Mouse (Mus musculus) T-helper 1 cell (primary cell): Measurements from ENCODE around the gene Slc34a3.
"Not testable (repeated sequence)": the region's sequence is repeated elsewhere in the genome, so short reads cannot be mapped to it uniquely, and the experiment has no call there.

ENCODE experiments used
- in situ Hi-C: fragments of 300-600 bp; cut with MboI, MseI; formaldehyde crosslinking; loops from one replicate; pipeline ENCODE4 v1.15.1; 2025; ENCODE audit warnings: high pct_unique_total_duplicates

The Slc34a3 gene

DNA sequence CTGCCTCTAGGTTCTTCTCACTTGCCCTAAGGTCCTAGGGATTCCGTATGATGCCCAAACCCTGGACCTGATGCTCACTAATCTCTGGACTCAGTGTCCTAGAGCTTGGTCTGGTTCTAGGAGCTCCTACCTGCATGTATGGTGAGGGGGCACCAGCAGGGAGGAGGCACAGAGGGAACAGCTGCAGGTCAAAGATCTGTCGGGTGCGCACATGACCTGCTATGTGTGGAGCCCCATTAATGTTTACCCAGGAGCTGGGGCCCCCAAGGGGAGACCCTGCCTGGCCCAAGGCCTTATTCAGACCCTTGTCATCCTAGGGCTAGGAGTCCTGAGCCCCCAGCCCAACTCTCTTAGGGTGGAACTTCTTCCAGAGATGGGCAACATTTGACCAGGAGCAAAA is at the start of gene Slc34a3:
Gene Slc34a3 (minus strand): TSS at position 315 of the 400 bp plus-strand sequence.
- in situ Hi-C loops, result no loop called here

DNA sequence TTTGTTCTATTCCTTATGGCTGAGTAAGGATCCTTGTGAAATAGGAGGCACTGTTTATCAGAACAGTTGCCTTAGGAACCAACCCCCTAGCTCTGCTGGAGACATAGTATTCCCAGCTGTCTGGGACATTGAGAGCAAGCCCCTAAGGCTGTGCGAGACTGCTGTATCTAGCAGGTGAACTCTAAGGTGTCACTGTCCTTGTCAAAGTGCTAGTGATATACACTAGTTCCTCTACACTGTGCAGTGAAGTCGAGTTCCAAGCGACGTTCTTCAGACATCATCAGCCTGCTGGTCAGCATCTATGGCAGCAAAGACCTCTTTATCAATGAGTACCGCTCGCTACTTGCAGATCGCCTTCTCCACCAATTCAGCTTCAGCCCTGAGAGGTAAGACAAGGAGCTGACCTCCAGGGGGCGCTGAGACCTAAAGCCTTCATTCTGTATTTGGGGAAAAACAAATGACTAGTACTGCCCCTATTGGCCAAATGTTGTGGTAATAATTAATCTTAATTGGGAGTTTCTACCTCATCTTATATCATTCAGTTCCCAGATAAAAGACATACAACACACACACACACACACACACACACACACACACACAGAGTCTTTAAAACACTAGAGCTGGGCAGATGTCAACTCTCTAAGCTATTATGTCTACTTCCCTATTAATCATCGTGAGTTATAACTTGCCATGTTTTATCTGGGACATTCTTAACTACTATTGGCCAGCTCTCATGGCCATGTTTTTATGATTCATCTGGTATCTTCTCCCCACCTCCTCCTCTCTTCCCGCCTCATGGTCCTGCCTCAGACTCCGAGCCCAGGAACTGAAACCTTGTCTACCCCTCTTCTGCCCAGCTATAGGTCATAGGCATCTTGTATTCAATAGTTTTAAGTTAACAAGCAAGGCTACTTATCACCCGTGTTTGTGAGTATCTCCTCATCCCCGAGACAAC is 45.0 kb upstream of the Slc34a3 start:
- in situ Hi-C loops, result no loop called here

DNA sequence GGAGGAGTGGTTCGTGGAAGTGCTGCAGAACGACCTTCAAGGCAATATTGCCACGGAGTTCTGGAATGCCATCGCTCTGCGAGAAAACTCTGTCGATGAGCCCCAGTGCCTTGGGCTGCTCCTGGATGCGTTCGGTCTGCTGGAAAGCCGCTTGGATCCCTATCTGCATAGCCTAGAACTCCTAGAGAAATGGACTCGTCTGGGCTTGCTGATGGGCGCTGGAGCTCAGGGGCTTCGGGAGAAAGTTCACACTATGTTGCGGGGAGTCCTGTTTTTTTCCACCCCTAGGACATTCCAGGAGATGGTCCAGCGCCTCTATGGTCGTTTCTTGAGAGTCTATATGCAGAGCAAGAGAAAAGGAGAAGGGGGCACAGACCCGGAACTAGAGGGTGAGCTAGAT is 38.8 kb upstream of the Slc34a3 start:
- in situ Hi-C loops, result loop anchor here (5.0 kb wide), 1 partner anchor 44 kb away; the partner anchor contains the start of gene Grin1

DNA sequence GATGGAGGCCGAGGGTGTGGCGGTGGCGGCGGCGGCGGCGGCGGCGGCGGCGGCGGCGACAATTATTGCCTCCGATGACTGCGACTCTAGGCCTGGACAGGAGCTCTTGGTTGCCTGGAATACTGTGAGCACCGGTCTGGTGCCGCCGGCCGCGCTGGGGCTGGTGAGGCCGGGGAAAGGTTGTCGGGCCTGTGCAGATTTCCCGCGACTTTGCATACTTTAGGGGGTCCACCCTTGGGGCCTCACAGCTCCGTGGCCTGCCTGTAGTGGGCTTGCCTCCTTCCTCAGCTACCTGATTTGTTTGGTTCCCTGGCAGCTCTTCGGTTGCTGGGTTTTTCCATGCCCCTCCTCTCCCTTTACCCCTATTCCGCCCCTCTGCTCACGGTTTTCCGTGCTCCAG is 38.4 kb upstream of the Slc34a3 start:
- in situ Hi-C loops, result loop anchor here (5.0 kb wide), 1 partner anchor 45 kb away; the partner anchor contains the start of gene Grin1

DNA sequence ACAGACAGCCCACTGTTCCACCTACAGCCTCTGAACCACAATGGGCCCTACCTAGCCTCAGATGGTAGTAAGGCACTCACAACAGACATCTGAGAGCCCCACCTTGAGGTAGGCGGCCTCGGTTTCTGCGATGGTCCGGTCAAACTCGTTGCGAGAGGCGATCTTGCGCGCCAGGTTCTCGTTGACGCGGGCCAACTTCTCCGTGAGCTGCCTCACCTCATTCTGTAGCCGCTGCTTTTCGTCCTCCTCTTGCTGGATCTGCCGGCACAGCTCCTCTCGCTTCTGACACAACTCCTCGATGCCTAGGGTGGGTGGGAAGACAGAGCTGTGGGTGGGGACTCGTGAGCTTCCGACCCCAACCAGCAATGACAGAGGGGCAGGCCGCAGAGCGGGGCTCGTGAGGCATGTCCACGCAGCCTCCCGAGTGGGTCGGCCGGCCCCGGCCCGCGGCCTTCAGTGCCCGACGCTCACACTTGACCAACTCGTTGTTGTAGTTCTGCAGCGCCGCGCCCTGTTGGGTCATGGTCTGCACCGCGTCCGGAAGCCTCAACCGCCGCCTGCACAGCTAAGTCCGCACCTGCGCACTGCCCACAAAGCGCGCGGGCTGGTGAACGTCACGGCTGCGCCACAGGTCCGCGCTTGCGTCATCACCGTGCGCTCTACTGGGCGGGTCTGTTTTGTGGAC is 37.8 kb upstream of the Slc34a3 start, which contains the start of the genes Ssna1 and Anapc2:
Gene Ssna1 (minus strand): TSS at position 612 of the 685 bp plus-strand sequence.
Gene Anapc2 (plus strand): TSS at position 652 of the 685 bp plus-strand sequence.
- in situ Hi-C loops, result loop anchor here (5.0 kb wide), 1 partner anchor 45 kb away; the partner anchor contains the start of gene Grin1

DNA sequence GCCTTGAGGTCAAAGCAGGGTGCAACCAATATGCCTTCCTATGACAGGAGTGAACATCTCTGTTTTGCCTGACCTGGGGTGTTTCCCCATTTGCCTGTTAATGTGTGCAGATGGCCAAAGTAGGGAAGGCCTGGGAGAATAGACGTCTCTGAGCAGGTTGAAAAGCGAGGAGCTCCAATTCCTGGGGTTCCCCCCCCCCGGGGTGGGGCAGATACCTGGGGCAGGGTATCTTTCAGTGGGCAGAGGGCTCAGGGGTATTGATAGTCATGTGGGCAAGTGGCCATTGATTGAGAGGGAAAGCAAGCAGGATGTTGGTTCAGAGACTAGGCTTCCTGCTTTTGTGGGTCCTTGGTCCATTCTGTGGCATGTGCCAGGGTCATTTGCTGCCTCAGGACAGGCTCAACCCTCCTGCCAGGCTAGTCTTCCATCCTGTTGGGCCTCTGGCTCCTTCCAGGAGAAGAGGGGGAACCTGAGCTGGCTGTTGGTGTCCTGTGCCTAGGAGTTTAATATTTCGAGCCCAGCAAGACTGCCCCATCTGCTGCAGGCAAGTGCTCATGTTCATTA is 33.7 kb upstream of the Slc34a3 start:
- in situ Hi-C loops, result no loop called here

DNA sequence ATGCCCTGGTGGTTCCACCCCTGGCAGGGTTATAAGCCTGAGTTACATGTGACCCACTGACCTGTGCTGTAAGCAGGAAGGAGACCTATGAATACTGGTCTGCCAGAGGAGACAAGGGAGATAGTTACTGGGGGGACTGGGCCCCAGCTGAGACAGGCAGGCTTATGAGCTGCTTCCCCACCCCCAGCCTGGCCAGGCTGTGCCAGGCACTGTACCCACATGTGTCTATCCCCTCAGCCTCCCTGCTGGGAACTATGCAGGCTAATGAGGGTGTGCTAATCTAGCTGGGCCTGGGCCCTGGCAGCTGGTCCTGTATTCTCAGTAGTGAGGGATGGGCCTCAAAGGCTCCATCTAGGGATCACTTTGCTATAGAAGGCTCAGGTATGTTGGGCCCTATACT is 33.1 kb upstream of the Slc34a3 start:
- in situ Hi-C loops, result no loop called here

DNA sequence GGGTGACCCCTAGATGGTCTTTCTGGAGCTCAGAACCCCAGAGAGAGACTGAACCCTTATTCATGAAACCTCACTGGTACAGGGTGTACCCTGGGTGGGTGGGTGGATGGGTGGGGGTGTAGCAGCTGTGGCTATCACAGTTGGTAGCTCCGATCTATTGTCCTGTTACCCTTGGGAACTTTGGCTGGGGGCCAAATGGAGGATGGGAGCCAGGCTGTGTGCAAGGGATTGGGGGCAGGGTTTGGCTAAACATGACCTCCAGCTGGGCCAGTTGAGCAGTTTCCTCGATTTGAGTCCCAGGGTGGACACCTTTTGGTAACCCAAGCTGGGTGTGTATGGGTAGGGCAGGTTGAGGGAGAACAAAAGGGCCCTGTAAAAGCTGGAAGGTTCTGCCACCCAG is 32.6 kb upstream of the Slc34a3 start:
- in situ Hi-C loops, result no loop called here

DNA sequence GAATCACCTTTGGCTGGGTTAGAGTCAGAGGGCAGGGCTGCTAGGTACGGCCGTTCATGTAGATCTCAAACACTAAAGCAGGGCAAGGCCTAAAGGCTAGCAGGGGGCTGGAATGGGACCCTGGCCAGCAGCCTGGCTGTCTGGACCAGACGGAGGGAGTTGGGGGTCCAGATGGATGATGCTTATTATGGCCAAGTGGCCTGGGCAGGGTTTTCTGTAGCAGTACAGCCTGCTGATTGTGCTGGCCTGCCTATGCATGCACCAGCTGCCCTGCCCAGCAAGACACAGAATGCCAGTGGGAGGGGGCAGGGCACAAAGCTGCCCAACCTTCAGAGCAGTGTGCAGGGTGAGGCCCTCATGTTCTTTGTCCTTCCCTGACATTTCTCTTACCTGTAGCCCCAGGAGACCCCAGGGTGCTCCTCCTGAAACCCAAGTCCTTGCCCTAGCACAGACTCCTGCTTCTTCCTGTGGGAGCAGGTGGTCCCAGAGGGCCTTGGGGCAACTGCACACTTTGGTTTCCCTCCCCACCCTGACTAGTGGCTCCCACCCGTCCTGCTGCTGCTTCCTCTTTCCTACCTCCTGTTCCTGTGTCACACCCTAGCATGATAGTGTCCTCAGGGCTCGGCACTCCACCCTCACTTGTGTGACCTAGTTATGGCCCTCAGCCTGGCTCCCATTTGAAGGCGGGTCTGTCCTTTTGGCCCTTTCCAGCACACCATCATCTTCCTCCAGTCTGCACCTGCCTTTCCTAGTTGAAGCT is 31.9 kb upstream of the Slc34a3 start:
- in situ Hi-C loops, result no loop called here

DNA sequence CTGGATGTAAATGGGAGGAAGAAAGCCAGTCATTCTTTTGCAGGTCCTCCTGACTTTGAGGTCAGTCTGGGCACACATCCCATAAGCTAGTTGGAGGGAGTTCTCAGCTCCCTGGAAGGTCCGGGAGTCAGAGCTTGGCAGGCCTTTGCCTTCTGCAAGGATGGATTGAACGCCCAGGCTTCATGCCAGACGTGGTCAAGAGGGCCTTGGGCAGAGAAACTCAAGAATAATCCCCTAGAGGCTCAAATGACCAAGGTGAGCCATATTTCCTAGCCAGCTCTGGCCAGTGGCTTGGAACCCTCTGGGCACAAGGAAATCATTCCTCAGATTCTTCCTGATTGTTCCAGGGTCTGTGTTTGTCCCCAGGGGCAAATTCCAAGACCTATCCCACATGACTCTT is 30.7 kb upstream of the Slc34a3 start:
- in situ Hi-C loops, result no loop called here

DNA sequence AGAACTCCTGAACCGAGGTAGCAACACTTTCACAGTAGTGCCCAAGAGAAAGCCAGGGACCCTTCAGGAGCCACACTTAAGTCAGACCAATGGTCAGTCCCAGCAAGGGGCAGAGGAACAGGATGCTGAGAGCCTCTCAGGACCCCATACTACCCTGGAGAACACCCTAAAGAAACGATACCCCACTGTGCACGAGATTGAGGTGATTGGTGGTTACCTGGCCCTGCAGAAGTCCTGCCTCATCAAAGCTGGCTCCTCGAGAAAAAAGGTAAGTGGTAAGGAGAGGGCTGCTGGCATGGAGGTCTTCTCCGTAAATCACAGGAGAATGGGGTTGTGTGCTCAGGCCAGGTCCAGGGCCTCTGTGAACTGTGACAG is 30.1 kb upstream of the Slc34a3 start:
- in situ Hi-C loops, result no loop called here

DNA sequence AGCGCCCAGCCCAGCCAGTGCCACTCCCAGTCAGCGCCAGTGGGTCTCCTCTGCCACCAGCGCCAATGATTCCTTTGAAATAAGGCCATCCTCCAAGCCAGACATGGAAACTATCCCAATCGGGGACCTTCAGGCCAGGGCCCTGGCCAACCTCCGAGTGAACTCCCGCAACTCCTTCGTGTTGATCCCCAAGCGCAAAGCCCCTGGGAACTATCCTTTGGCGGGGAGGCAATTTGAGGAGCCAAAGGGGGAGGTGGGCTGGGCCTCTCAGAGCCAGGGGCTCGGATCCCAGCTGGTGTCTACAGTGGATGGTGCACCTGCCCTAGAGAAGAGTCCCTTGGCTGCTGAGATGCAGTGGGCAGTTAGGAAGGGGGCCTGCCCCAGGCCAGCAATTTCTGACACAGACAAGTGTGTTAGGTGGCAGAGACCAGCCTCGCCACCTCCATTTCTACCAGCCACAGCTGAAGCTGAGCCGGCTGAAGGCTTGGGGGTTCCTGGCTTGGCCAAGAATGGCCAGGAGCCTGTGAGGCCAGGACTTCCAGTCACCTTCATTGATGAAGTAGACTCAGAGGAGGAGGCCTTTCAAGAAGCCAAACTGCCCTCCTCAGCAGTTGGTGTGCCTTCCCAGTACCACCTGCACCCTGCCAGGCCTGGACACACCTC is 29.6 kb upstream of the Slc34a3 start:
- in situ Hi-C loops, result no loop called here

DNA sequence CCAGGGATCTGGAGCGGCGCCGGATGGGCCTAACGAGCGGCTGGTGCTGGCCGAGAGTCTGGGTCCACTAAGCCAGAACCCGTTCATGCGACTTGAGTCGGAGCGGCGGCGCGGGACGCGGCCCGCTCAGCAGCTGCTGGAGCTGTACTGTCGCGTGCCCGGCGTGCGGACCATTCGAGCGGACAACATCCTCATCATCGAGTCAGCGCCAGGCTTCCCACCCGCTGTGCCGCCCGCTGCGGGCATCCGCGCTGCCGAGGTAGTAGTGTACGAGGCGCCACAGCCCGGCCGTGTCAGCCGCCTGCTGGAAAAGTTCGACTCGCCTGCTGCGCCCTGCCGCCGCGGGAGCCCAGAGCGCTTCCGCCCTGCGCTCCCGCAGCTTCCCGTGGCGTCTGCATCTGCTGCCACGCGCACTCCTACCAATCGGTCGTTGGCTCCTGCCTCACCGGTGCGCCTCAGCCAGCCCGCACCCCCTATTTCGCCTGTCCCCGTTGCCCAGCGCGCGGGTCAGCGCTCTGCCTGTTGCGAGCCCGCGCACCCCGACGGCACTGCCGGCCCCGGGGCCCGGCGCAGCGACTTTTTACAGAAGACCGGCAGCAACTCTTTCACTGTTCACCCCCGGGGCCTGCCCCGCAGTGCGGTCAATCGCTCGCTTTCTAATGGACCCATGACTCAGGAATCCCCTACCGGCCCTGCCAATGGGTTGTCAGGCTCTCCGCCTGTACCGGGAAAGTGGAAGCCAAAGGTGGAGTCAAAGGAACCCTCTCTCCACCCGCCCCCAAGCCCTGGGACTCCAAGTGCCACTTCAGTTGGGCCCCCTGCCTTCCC is 28.8 kb upstream of the Slc34a3 start:
- in situ Hi-C loops, result no loop called here

DNA sequence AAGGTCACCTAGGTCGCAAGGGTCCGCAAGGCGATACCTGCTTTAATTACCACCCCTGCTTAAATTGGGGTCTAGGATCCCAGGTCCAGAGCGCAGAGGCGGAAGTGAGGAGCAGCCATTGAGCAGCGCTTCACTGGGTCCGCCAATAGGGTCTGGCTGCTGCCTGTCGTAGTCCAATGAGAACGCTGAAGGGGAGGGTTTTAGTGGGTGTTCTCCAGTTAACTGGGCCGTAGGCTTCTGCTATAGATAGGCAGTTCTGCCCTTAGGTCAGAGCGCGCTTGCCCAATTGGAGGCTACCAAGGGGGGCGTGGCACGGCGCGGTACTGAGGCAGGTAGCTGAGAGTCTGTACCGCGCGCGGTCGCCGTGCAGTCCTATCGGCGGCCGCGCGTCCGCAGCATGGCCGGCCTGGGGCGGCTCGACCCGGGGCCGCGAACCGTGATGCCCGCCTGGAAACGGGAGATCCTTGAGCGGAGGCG is 28.2 kb upstream of the Slc34a3 start, which contains the start of gene Tprn:
Gene Tprn (plus strand): TSS at position 328 of the 477 bp plus-strand sequence.
- in situ Hi-C loops, result no loop called here

DNA sequence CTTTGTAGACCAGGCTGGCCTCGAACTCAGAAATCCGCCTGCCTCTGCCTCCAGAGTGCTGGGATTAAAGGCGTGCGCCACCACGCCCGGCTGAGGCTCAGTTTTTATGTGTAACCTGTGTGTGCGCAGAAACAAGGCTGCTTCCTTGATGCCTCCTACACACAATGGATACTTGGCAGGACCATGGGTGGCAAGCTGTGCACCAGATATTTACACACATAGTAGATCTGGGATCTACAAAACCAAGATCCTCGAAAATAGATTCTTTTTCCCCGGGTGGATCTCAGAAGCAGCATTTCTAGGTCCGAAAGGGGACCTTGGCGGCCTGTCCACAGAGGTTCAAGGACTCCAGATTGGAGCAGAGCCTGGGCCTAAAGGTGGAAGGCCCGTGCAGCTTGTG is 27.7 kb upstream of the Slc34a3 start:
- in situ Hi-C loops, result no loop called here

DNA sequence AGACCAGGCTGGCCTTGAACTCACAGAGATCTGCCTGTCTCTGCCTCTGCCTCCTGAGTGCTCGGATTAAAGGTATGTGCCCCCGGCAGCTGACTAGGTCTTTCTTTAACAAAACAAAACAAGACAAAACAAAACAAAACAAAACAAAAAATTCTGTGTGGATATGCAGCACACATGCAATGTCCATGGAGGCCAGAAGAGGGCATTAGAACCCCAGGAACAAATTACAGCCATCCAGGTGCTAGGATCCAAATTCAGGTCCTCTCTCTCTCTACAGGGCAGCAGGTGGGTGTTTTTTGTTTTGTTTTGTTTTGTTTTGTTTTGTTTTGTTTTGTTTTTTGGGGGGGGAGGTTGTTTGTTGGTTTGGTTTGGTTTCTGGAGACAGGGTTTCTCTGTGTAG is 24.7 kb upstream of the Slc34a3 start:
- in situ Hi-C loops, result no loop called here

DNA sequence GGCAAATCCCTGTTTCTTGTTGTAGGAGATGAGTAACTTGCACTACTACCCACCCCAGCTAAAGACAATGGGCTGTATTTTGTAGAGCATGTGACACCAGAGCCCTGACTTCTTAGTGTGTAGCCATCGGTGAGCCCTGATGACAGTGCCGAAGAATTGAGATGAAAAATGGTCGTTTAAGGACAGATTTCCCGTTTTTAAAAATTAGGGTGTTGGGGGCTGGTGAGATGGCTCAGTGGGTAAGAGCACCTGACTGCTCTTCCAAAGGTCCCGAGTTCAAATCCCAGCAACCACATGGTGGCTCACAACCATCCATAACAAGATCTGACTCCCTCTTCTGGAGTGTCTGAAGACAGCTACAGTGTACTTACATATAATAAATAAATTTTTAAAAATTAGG is 23.1 kb upstream of the Slc34a3 start:
- in situ Hi-C loops, result not testable (repeated sequence)

DNA sequence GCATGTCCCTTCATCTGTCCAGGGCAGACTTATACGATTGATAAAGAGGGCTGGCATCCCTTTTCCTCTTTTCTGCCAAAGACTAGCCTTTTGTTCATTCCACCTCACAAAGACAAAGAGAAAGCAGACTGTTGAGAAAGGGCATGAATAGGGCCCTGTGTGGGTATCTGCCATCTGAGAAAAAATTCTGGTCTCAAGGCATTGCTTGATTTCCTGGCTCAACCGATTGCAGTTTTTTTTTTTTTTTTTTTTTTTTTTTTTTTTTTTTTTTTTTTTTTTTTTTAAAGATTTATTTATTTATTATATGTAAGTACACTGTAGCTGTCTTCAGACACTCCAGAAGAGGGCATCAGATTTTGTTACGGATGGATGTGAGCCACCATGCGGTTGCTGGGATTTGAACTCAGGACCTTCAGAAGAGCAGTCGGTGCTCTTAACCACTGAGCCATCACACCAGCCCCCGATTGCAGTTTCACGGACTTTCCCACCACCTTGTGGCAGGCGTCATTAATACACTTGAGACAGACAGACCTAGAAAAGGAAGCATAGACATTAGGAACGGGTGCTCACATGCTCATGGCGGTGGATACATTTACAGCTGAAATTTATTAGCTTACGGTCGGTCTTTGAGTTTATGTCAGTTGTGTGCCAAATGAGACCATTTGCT is 22.4 kb upstream of the Slc34a3 start:
- in situ Hi-C loops, result not testable (repeated sequence)

DNA sequence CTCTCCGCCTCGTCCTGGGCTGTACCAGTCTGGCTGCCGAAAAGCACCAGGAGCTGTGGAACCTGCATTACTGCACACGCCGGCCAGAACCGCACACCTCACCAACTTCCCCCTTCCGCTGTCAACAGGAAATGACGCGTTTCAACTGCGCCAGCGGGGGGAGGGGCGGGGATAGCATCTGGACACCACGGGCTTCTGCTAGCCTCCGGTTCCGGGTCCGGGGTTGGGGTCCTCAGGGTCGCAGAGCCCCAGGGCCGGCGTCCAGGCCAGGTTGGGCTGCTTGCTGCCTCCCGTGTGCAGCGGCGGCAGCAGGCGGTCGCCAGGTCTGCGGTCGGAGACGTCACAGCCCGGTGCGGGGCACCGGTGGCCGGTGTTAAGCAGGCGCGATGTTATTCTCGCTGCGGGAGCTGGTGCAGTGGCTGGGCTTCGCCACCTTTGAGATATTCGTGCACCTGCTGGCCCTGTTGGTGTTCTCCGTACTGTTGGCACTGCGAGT is 21.2 kb upstream of the Slc34a3 start, which contains the start of gene Tmem203:
Gene Tmem203 (plus strand): TSS at position 156 of the 496 bp plus-strand sequence.
- in situ Hi-C loops, result no loop called here
